Mouse (Mus musculus): Measurements from ENCODE around the gene Pih1d1.

DNA sequence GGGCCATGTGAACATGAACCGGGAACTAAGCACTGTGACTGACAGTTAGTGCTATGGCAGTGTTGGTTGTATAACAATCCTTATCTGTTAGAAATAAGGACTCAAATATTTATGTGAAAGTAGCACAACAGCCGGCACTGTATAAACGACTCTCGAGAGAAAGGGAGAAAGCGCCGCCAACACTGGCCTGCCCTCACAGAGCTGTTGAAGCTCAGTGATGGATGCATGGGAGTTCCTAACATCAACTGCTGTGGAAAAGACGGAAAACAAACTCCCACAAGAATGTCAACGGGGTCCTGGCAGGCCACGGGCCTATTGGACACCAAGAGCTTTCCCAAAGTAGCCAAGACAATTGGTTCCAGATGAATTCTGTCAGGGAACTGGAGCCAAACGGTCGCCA, 2.8 kb upstream of the Pih1d1 start:
- TF ChIP-seq CHD2 (IDR thresholded peaks at IDR 0.05; ENCODE audit: low read depth, low read length) (no peak), ZC3H11A (IDR thresholded peaks at IDR 0.05; ENCODE audit: borderline replicate concordance, low read depth, low read length) (no peak), ZNF384 (IDR thresholded peaks at IDR 0.05; ENCODE audit: low read depth, low read length) (no peak)
